Mouse (Mus musculus) erythroid progenitor cell, adult 5-6 weeks (primary cell): ENCODE measurements around the gene Gm1673. TPM values are rescaled to one million over a fixed set of nuclear protein-coding genes. Genes with fewer than 3 reads are reported as not detected.
"Not testable (repeated sequence)": the region's sequence is repeated elsewhere in the genome, so short reads cannot be mapped to it uniquely, and the experiment has no call there.

Source experiments
- ATAC-seq: replicated peaks from 2 replicates; pipeline ENCODE4 v1.8.0; 2016; ENCODE audit warnings: moderate number of reproducible peaks, mild to moderate bottlenecking, moderate TSS enrichment, inconsistent platforms; ENCODE audit not compliant: poor library complexity, low FRiP score, severe bottlenecking
- total RNA-seq, 2 experiments: library from RNA; stranded (forward) in 1 of 2; stranded (reverse) in 1 of 2; fragments of 150-400 nt in 1 of 2; fragments of 186-747, 209-891 nt in 1 of 2; gene quantifications; 2 replicates each; pipeline versions ENCODE4 v1.2.3 to v1.2.4; 2015 to 2017; ENCODE audit warnings: low replicate concordance in 2 of 2

Gm1673 gene
- total RNA-seq (2015; ENCODE audit: low replicate concordance) (not detected in 2 replicates), total RNA-seq (2017; ENCODE audit: low replicate concordance) (not detected in 2 replicates)

DNA sequence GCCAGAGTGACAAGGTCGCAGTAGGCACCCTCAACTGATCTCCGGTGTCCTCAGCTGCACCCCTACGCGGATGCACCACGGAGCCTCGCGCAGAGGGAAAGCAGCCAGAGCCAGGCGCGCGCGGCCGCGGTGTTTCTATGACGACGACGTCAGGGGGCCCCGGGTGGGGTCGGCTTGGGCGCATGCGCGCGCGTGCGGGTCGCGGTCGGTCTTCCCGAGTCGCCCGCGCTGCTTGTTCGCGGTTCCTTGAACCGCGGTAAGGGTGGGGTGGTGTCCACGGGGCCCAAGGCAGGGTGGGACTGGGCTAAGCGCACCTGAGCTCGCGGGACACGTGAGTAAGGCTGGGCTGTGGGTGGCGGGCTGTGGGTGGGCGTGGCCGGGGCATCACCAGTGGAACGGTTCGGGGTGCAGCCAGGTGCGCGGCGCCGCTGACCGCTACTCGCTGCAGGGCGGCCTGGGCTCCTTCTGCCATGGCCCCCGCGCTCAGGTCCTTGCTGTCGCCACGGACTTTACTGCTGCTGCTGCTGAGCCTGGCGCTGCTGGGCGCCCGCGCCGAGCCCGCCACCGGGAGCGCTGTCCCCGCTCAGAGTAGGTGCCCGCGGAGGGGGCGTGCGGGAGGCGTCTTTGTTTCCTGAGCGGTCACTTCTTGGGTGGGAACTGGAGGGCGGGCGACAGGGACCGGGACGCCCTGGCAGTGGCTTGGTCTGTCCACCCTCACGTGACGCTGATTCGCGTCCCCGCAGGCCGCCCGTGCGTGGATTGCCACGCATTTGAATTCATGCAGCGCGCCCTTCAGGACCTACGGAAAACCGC, at the start of gene Gm1673:
Gene Gm1673 (plus strand): TSS at position 125 of the 813 bp plus-strand sequence.
- no peak for ATAC-seq

DNA sequence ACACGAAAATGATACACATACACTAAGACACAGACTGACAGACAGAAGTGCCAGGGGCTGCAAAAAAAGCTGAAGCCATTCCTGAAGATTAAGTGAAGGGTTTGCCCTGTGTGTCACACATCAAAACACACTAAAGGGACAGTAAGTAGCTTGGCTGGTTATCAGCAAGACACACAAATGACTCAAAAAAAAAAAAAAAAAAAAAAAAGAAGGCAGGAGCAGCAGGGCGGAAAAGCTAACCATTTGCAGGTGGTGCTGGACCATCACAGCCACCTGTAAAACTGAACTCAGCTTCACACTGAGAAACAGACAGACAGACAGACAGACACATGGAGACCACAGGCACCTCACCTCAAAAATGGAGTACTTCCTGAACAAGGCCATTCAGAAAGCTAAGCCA, 49.2 kb upstream of the Gm1673 start:
- ATAC-seq, result no peak

DNA sequence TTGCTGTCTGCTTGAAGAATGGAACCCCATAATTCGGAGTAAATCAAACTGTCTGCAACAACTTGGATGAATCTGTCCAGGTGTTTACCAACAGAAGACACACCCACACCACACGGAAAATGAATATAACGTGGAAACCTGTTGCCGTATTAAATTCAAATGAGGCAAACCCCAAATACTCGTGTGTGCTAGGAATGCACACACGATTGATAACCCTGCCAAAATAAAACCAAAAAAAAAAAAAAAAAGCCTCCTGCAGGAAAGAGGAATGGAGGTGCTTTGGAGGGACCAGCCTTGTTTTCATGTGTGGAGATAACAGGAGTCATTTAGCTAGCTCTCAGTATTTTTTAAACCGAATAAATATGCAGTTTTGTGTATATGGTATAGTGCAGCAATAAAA, 48.4 kb upstream of the Gm1673 start:
- no peak for ATAC-seq

- no peak; the same call in 1 of the 2 replicates for ATAC-seq
Measured at GRCm38 (mm10) chr5:33935700-33936111, 47.5 kb upstream of the Gm1673 start.

GRCm38 (mm10) chr5:33936120-33936707, 47.0 kb upstream of the Gm1673 start, which contains the start of gene Nelfa:
Gene Nelfa (minus strand): TSS chr5:33936413.
- peak; percentile 95 for ATAC-seq

DNA sequence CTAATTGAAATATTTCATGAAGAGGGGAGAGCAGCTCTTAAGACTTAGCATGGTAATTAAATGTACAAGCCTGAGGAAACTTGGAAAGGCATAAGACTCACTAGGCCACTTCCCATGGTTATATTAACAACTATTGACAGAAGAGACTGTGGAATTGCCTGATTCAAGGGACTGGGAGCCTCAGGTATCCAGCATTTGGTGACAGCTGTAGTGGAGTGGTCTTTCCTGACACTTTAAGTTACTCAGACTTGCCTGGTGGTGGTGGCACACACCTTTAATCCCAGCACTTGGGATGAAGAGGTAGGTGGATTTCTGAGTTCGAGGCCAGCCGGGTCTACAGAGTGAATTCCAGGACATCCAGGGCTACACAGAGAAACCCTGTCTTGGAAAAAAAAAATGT, 46.0 kb upstream of the Gm1673 start:
- ATAC-seq, result no peak

- no peak for ATAC-seq
Measured at GRCm38 (mm10) chr5:33938448-33938847, 44.8 kb upstream of the Gm1673 start.

DNA sequence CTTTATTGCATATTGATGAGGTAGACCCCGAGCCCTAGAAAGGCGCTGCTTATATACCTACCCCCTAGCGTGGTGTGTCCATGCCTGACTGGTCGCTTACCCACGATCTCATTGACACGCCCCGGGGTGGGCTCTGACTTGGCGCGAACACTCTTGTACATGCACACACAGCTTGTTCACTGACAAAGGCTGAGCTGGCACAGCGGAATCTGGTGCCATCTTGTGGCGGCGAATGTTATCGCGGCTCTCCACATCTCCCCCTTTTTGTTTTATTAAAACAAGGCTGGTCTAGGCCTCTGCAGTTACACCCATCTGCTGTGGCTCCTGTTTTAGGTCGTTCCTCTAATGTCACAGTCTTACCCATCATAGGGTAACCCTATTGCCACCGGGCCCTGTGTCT, 36.2 kb upstream of the Gm1673 start:
- ATAC-seq, result not testable (repeated sequence)

- no peak for ATAC-seq
Measured at GRCm38 (mm10) chr5:33948314-33948713, 34.9 kb upstream of the Gm1673 start.

DNA sequence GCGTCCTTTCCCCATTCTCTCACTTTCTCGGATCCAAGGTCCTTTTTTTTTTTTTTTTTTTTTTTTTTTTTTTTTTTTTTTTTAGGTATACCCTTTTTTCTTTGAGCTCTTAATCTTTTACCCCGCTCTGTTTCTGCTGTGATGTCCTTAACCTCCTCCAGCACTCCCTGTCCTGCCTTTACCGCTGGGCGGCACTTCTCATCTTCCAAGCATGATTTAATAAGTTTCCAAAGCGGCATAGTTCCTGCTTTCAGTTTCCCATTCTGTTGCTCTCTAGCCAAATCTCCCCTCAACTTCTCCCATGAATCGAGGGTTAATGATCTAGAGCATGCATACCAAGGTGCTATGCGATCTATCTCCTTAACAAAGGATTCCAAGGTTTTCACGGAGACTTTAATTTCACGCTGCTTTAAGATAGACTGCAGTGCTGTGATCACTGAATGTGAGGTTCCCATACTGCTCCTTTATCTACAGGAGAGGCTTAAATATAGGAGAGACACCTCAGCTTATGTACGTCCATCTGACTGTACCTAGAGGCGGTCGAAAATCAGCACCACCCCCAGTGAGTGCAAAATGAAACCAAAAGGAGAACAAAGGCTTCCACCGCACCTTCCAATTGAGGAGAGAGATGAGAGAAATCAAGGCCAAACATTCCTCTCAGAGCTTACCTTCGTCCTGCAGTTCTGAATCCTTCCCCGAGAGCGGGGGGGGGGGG, 29.6 kb upstream of the Gm1673 start:
- ATAC-seq, result no peak

DNA sequence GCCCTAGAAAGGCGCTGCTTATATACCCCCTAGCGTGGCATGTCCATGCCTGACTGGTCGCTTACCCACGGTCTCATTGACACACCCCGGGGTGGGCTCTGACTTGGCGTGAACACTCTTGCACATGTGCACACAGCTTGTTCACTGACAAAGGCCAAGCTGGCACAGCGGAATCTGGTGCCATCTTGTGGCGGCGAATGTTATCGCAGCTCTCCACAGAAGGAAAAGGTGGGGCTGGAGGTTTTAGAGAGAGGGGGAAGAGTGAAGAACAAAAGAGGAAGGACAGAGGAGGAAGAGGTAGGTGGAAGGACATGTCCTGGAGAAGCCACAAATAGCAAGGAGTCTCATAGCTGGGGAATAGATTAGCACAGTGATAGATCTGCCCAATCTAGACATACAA, 28.9 kb upstream of the Gm1673 start:
- no peak for ATAC-seq

GRCm38 (mm10) chr5:33955868-33956267, 27.4 kb upstream of the Gm1673 start:
- no peak for ATAC-seq

DNA sequence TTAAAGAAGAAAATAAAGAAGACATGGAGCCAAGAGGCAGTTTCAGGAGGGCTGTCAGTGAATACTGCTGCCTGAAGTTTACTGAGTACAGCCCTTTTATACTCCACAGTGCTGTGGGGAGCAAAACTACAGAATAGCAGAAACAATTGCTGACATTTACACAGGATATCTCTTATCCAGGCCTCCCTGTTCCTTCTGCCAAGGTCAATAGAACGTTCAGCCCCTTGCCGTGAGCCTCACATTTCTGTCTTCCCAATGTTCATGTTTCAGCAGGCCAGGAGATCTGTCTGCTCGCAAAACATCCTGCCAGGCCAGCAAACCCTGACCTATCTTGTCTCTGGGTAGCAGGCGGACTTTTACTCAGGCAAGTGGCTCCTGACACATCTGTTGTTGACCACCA, 23.9 kb upstream of the Gm1673 start:
- no peak for ATAC-seq

DNA sequence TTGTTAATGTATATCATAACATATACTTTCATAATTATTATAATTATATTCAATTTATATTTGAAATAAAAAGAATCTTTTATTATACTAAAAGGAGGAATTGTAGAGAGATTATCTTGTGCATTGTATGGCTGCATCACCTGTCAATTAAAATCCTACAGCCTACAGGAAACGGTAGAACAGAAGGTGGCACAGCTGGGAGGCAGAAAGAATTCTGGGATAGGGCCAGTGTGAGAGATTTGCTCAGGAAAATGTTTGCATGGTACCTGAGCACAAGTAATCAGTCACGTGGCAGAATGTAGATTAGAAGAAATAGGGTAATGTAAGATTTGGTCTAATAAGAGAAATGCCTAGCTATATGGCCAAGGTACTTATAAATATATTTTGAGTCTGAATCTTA, 8.5 kb upstream of the Gm1673 start:
- no peak for ATAC-seq

DNA sequence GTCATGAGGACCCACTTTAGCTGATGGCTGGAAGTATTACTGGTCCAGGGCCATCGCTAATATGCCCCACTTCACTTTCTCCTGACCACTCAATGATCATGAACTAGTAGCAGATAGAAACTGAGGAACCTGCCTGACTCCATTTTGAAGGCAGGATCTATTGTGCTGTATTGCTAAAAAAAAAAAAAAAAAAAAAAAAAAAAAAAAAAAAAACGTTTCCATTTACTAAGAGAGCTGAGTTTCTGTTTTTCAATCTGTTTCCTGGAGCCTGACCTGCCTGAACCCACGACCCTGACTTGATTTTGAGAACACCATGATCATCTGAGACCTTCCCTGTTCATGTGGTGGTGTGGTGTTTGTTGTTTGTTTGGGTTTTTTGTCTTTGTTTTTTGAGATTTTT, 7.0 kb upstream of the Gm1673 start:
- no peak for ATAC-seq

DNA sequence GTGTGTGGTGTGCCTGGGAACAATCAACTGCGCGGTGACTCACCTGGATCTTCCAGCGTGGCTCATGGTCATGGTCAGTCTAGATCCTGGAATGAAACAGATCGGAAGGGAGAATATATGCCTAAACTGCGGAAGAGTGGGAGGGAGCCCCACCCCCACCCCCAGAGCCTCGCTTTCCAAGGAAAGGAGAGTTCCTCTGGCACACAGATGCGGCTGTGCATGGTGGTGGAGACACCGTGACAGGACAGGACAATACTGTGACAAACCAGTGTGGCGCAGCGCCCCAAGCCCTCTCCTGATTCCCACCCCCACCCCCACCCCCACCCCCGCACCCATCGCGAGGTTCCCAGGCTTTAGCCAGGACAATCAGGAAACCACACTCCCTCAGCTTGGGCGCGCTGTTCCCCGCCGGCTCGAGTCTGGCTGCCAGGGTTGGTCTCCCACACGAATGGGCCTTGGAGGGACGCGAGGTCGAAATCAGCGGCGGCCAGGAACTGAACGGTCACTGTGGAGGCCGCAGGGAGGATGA, 438 bp upstream of the Gm1673 start:
- no peak for ATAC-seq

DNA sequence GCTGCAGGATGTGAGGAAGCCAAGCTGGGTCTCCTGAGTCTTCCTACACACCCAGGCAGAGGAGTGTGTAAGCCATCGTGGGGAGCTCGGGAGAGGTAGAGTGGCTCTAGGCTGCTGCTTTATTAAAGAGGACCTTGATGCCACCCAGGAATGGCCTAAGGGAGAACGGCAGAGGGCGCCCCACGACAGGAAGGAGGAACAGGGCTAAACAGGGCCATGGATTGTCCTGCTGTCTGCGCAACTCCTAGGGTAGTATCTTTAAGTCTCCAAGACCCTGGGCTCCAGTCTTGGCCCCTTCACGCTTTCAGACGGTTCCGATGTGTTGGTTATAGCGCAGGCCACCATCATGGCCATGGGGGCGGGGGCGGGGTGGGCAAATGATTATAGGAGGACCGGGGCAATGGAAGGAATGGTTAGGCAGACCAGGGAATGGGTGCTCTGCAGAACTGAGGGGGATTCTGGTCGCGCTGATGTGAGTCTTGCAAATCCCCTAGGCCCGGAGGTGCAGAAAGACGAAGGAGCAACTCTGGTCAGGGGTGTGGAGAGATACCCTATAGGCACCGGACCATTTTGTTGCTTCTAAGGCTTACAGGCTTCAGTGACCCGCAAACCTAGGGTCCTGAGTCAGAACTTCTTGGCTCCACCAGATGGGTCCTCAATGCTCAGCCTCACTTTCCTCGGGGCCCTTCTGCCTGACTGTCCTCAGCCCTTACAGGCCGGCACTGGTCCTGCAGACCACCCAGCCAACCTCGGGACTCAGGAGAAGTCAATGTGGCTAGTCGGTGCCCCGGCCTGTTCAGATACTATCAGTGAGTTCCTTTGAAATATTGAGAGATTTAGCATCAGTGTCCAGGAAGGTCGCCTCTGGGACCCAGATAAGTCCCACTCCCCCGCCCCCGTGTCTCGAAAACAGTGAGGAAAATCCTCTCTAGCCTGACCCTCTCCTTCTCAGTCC, 11.7 kb downstream of the Gm1673 start:
- no peak for ATAC-seq

DNA sequence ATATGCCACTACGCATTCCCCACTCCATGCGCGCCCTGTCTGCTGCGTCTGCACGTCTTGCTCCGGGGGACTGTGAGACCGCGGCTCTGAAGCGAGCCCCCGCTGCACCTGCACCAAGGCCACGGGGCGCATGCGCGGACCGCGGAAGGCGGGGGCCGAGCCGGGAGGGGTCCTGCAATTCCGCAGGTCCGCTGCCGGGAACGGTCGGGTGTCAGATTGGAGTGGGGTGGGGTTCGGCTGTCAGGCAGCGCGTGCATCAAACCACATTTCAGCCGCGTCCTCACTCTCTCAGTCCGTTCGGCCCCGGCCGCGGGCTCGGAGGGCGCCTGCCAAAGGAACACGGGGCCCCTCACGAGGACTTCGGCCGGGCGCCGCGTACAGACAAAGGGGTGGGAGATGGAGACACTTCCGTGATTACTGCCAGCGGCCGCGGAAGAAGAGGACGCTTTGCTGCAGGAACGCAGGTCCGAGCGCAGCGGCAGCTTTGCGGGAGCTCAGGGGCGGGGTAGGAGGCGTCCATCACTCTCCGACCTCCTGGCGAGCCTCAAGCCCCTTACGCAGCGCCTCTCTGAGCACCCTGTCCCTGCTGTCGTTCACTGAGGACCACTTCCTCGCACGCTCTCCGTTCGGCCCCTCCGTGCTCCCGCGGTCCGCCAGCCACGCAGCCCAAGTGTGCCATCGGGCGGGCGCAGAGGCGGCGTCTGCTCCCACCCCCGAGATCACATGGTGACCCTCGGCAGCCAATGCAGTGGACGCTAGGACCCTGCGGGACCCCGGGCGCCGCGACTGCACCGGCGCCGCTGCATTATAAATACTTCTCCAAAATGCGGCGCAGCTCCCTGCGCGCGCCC, 12.8 kb downstream of the Gm1673 start, which contains the start of gene Nat8l:
Gene Nat8l (plus strand): TSS at position 142 of the 851 bp plus-strand sequence.
- no peak for ATAC-seq
